Mouse (Mus musculus): ENCODE measurements around the gene Hdac5.

GRCm38 (mm10) chr11:102210185-102210584 lies 19.8 kb downstream of the Hdac5 start:
- TF ChIP-seq CTCF (IDR thresholded peaks at IDR 0.05; ENCODE audit: low read depth, low read length) (no peak), GATA1 (IDR thresholded peaks at IDR 0.05; ENCODE audit: borderline replicate concordance, low read length) (no peak)

Measured in G1E (cell line).